Mouse (Mus musculus) midbrain, postnatal 0 days (tissue): ENCODE measurements around the gene Fbxo40. TPM values are rescaled to one million over a fixed set of nuclear protein-coding genes. Genes with fewer than 3 reads are reported as not detected.

ENCODE experiments used
- ATAC-seq: fragments of 200-750 bp; cut with Nextera tagmentation; 2 replicates; pipeline ENCODE4 v1.8.0; 2017; ENCODE audit warnings: moderate number of reproducible peaks, mild to moderate bottlenecking, moderate TSS enrichment, moderate library complexity; ENCODE audit not compliant: low FRiP score
- DNase-seq: peaks from one replicate; pipeline ENCODE4 v3.0.0-alpha.2; 2015; ENCODE audit warnings: low spot score
- H3K27ac ChIP-seq: fragments of 300-500 bp; sonication (generic); 2 replicates; pipeline ENCODE4 v1.5.1; 2014; ENCODE audit warnings: low read depth, mild to moderate bottlenecking, low read length, mixed read lengths
- H3K27me3 ChIP-seq: fragments of 300-500 bp; sonication (generic); 2 replicates; pipeline ENCODE4 v1.6.1; 2014; ENCODE audit warnings: low read length, control low read depth, mixed read lengths; ENCODE audit not compliant: insufficient read depth
- H3K36me3 ChIP-seq: fragments of 300-500 bp; sonication (generic); 2 replicates; pipeline ENCODE4 v1.6.1; 2014; ENCODE audit warnings: low read length, control low read depth, mixed read lengths; ENCODE audit not compliant: insufficient read depth
- H3K4me1 ChIP-seq: fragments of 300-500 bp; sonication (generic); 2 replicates; pipeline ENCODE4 v1.6.1; 2014; ENCODE audit warnings: mild to moderate bottlenecking, control low read depth, antibody characterized with exemption, low read length, mixed read lengths; ENCODE audit not compliant: insufficient read depth
- H3K4me2 ChIP-seq: fragments of 300-500 bp; sonication (generic); 2 replicates; pipeline ENCODE4 v1.6.1; 2014; ENCODE audit warnings: low read depth, mild to moderate bottlenecking, low read length, mixed read lengths; ENCODE audit not compliant: poor library complexity, severe bottlenecking
- H3K4me3 ChIP-seq: fragments of 300-500 bp; sonication (generic); 2 replicates; pipeline ENCODE4 v1.5.1; 2014; ENCODE audit warnings: low read depth, mild to moderate bottlenecking, low read length, moderate library complexity
- H3K9ac ChIP-seq: fragments of 300-500 bp; sonication (generic); replicated peaks from 2 replicates; pipeline ENCODE4 v1.6.1; 2014; ENCODE audit warnings: mild to moderate bottlenecking, low read length, moderate library complexity, mixed read lengths; ENCODE audit not compliant: poor library complexity, severe bottlenecking
- H3K9me3 ChIP-seq: fragments of 300-500 bp; sonication (generic); 2 replicates; pipeline ENCODE4 v1.6.1; 2016; ENCODE audit warnings: low read length, control low read depth
- CTCF ChIP-seq: IDR thresholded peaks from 2 replicates; pipeline ENCODE4 v1.5.1; 2016; ENCODE audit warnings: antibody characterized with exemption, mild to moderate bottlenecking
- WGBS: fragments of 180-500 bp; shearing (Covaris S2); extraction: QIAGEN DNeasy Blood & Tissue Kit; methylation state at CpG from one replicate; pipeline ENCODE4 v1.1.7; 2014; 5-methylcytosine and 5-hydroxymethylcytosine counted together
- polyA plus RNA-seq: library from polyadenylated mRNA; unstranded; fragments of >200 nt; fragmentation: Nextera tagmentation; extraction: Ambion mirVana; gene quantifications from 2 replicates; pipeline ENCODE4 v1.2.1, GENCODE M21; 2015
- total RNA-seq: library from RNA; depleted of rRNA; stranded (reverse); fragments of >200 nt; gene quantifications from 2 replicates; pipeline ENCODE4 v1.2.3, GENCODE M21; 2014; rRNA removed

Gene Fbxo40
- total and polyA plus RNA-seq, 2 experiments from 2014 or later: 0.44 TPM; not detected in 1

- no peaks in the 10 kb centered on the region for H3K4me1 ChIP-seq
- H3K9me3 ChIP-seq: no peaks in the 10 kb centered on the region
- no peaks in the 10 kb centered on the region for H3K27me3 ChIP-seq
- WGBS: 82% methylated on average over 3 of the region's 3 CpGs
- TF ChIP-seq CTCF: no peak
- no peak overlapping the region for H3K9ac ChIP-seq
- no peak overlapping the region for H3K4me2 ChIP-seq
- H3K36me3 ChIP-seq: peaks cover 44% of the 10 kb centered on the region
- no peak for DNase-seq
- no peak for ATAC-seq
- no peak overlapping the region for H3K4me3 ChIP-seq
- H3K27ac ChIP-seq: no peak overlapping the region
Observed at GRCm38 (mm10) chr16:36920410-36920809, 69.9 kb downstream of the Fbxo40 start.

- Histone ChIP-seq H3K4me3 (no peak overlapping the region), H3K9ac (no peak overlapping the region), H3K9me3 (no peaks in the 10 kb centered on the region), H3K36me3 (peaks cover 45% of the 10 kb centered on the region), H3K27ac (no peak overlapping the region), H3K4me2 (no peak overlapping the region), H3K4me1 (no peaks in the 10 kb centered on the region), H3K27me3 (no peaks in the 10 kb centered on the region)
- DNase-seq (no peak), ATAC-seq (no peak)
- TF ChIP-seq CTCF: no peak
- WGBS: 91% methylated on average over 10 of the region's 10 CpGs
Observed at GRCm38 (mm10) chr16:36918505-36918904, 71.8 kb downstream of the Fbxo40 start.

GRCm38 (mm10) chr16:36914195-36914594, 76.1 kb downstream of the Fbxo40 start:
- Histone ChIP-seq H3K9me3 (no peaks in the 10 kb centered on the region), H3K9ac (no peak overlapping the region), H3K4me1 (no peaks in the 10 kb centered on the region), H3K4me3 (no peak overlapping the region), H3K27me3 (no peaks in the 10 kb centered on the region), H3K4me2 (no peak overlapping the region), H3K36me3 (peaks cover 64% of the 10 kb centered on the region), H3K27ac (no peak overlapping the region)
- no peak for ATAC-seq
- DNase-seq: no peak
- 84% methylated on average over 5 of the region's 5 CpGs for WGBS
- no peak for TF ChIP-seq CTCF

Other genes with a start within 250 kb of the Fbxo40 start
- gene Slc15a2, start 205.5 kb downstream of the Fbxo40 start, total RNA-seq: 21.1 and 24.8 TPM in 2 replicates
- 19.7 and 23.8 TPM in 2 replicates for gene Slc15a2, start 205.5 kb downstream of the Fbxo40 start, polyA plus RNA-seq
- 16.7 and 20.5 TPM in 2 replicates for gene Iqcb1, start 162.1 kb downstream of the Fbxo40 start, total RNA-seq
- 63.8 and 70.0 TPM in 2 replicates for gene Iqcb1, start 162.1 kb downstream of the Fbxo40 start, polyA plus RNA-seq
- 0.14 and 1.0 TPM in 2 replicates for gene Eaf2, start 115.5 kb downstream of the Fbxo40 start, total RNA-seq
- 1.1 and 1.3 TPM in 2 replicates for gene Eaf2, start 115.5 kb downstream of the Fbxo40 start, polyA plus RNA-seq
- 41.3 and 70.4 TPM in 2 replicates for gene Golgb1, start 115.3 kb downstream of the Fbxo40 start, total RNA-seq
- gene Golgb1, start 115.3 kb downstream of the Fbxo40 start, polyA plus RNA-seq: 84.1 and 101 TPM in 2 replicates
- gene Hcls1, start 55.5 kb downstream of the Fbxo40 start, total RNA-seq: 2.2 and 2.4 TPM in 2 replicates
- 2.3 and 2.4 TPM in 2 replicates for gene Hcls1, start 55.5 kb downstream of the Fbxo40 start, polyA plus RNA-seq
- 1.0 and 3.1 TPM in 2 replicates for gene Polq, start 21.3 kb upstream of the Fbxo40 start, total RNA-seq
- gene Polq, start 21.3 kb upstream of the Fbxo40 start, polyA plus RNA-seq: 0.99 and 1.5 TPM in 2 replicates